Mouse (Mus musculus) stomach, postnatal 0 days (tissue): ENCODE data around the gene Bcas3. TPM values are rescaled to one million over a fixed set of nuclear protein-coding genes. Genes with fewer than 3 reads are reported as not detected.

ENCODE experiments used
- ATAC-seq: fragments of 200-750 bp; cut with Nextera tagmentation; 2 replicates; pipeline ENCODE4 v1.8.0; 2017; ENCODE audit not compliant: low FRiP score, low TSS enrichment
- DNase-seq: peaks from one replicate; pipeline ENCODE4 v3.0.0-alpha.2; 2016; ENCODE audit warnings: low spot score
- H3K27ac ChIP-seq: fragments of 300-500 bp; sonication (generic); replicated peaks from 2 replicates; pipeline ENCODE4 v1.5.1; 2014; ENCODE audit warnings: mild to moderate bottlenecking, control low read depth
- H3K27me3 ChIP-seq: fragments of 300-500 bp; sonication (generic); 2 replicates; pipeline ENCODE4 v1.6.1; 2014; ENCODE audit warnings: low read length; ENCODE audit not compliant: control insufficient read depth, insufficient read depth
- H3K36me3 ChIP-seq: fragments of 300-500 bp; sonication (generic); 2 replicates; pipeline ENCODE4 v1.6.1; 2014; ENCODE audit warnings: low read length, mixed read lengths; ENCODE audit not compliant: control insufficient read depth, insufficient read depth
- H3K4me1 ChIP-seq: fragments of 300-500 bp; sonication (generic); replicated peaks from 2 replicates; pipeline ENCODE4 v1.6.1; 2014; ENCODE audit warnings: antibody characterized with exemption; ENCODE audit not compliant: control insufficient read depth, insufficient read depth
- H3K4me2 ChIP-seq: fragments of 300-500 bp; sonication (generic); replicated peaks from 2 replicates; pipeline ENCODE4 v1.6.1; 2014; ENCODE audit warnings: low read depth, mild to moderate bottlenecking, control low read depth, moderate library complexity
- H3K4me3 ChIP-seq: fragments of 300-500 bp; sonication (generic); 2 replicates; pipeline ENCODE4 v1.5.1; 2014; ENCODE audit warnings: low read depth, low read length, control low read depth
- H3K9ac ChIP-seq: fragments of 300-500 bp; sonication (generic); 2 replicates; pipeline ENCODE4 v1.6.1; 2014; ENCODE audit warnings: mild to moderate bottlenecking, low read length, control low read depth, mixed read lengths
- H3K9me3 ChIP-seq: fragments of 300-500 bp; sonication (generic); 2 replicates; pipeline ENCODE4 v1.6.1; 2016; ENCODE audit warnings: low read length; ENCODE audit not compliant: control insufficient read depth
- CTCF ChIP-seq: IDR thresholded peaks from 2 replicates; pipeline ENCODE4 v1.5.1; 2016; ENCODE audit warnings: antibody characterized with exemption, low read depth, mild to moderate bottlenecking, moderate library complexity
- EP300 ChIP-seq: optimal IDR thresholded peaks from 2 replicates; pipeline ENCODE3; 2016; ENCODE audit warnings: antibody characterized with exemption
- WGBS: fragments of 180-500 bp; shearing (Covaris S2); extraction: QIAGEN DNeasy Blood & Tissue Kit; methylation state at CpG from one replicate; pipeline ENCODE4 v1.1.7; 2014; 5-methylcytosine and 5-hydroxymethylcytosine counted together
- polyA plus RNA-seq: library from polyadenylated mRNA; unstranded; fragments of >200 nt; fragmentation: Nextera tagmentation; extraction: Ambion mirVana; gene quantifications from 2 replicates; pipeline ENCODE4 v1.2.1, GENCODE M21; 2015

Gene Bcas3
- polyA plus RNA-seq, 1 experiment from 2014 or later: 16.5 TPM

DNA sequence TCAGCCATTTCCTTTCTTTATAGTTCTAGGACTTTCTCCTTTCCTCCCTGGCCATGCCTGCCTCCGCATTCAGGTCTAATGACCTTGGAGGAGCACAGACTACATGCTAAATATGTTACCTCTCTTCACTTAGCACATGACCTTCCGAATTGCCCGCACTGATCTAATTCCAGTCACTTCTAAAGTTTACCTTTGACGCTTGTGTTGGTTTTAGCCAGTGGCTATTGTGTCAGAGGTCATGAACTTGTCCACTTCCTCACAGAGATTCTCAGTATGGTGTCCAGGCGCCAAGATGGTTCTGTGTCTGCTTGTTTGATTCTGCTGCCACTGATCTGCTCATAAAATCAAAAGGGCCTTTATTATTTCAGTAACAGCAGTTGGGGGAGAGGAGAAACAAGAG is 338.3 kb downstream of the Bcas3 start:
- Histone ChIP-seq H3K27ac (no peak overlapping the region), H3K36me3 (no peaks in the 10 kb centered on the region), H3K27me3 (no peaks in the 10 kb centered on the region), H3K4me2 (no peak overlapping the region), H3K9ac (no peak overlapping the region), H3K4me1 (no peaks in the 10 kb centered on the region), H3K4me3 (no peak overlapping the region), H3K9me3 (no peaks in the 10 kb centered on the region)
- DNase-seq: no peak
- WGBS: 55% methylated on average over 5 of the region's 5 CpGs
- no peak for TF ChIP-seq CTCF
- no peak for TF ChIP-seq EP300
- no peak for ATAC-seq

- Histone ChIP-seq H3K4me3 (no peak overlapping the region), H3K9me3 (no peaks in the 10 kb centered on the region), H3K27me3 (no peaks in the 10 kb centered on the region), H3K4me1 (peaks cover 5% of the 10 kb centered on the region; the same call in 1 of the 2 replicates), H3K9ac (no peak overlapping the region), H3K27ac (peak overlapping the region; percentile 73), H3K36me3 (no peaks in the 10 kb centered on the region), H3K4me2 (0 out of 2 replicates have a peak overlapping the region, but pooled peaks have one; percentile 17)
- TF ChIP-seq EP300 (no peak), CTCF (no peak)
- 50% methylated on average over 16 of the region's 16 CpGs for WGBS
- ATAC-seq (peak; percentile 87), DNase-seq (peak; percentile 85)
Measured at GRCm38 (mm10) chr11:85695614-85696263, 342.8 kb downstream of the Bcas3 start.

GRCm38 (mm10) chr11:85696491-85697398 is 343.8 kb downstream of the Bcas3 start:
- H3K9me3 ChIP-seq: no peaks in the 10 kb centered on the region
- DNase-seq: no peak
- no peaks in the 10 kb centered on the region for H3K36me3 ChIP-seq
- 35% methylated on average over 14 of the region's 14 CpGs for WGBS
- H3K9ac ChIP-seq: no peak overlapping the region
- peak overlapping the region; percentile 73; the same call in 1 of the 2 replicates for H3K27ac ChIP-seq
- H3K4me3 ChIP-seq: no peak overlapping the region
- H3K4me1 ChIP-seq: peaks cover 5% of the 10 kb centered on the region; the same call in 1 of the 2 replicates
- ATAC-seq: no peak
- H3K27me3 ChIP-seq: no peaks in the 10 kb centered on the region
- TF ChIP-seq CTCF (no peak), EP300 (no peak)
- no peak overlapping the region for H3K4me2 ChIP-seq

- peaks cover 5% of the 10 kb centered on the region; the same call in 1 of the 2 replicates for H3K4me1 ChIP-seq
- no peaks in the 10 kb centered on the region for H3K27me3 ChIP-seq
- no peaks in the 10 kb centered on the region for H3K9me3 ChIP-seq
- no peaks in the 10 kb centered on the region for H3K36me3 ChIP-seq
- no peak overlapping the region for H3K4me2 ChIP-seq
- no peak for DNase-seq
- no peak overlapping the region for H3K27ac ChIP-seq
- H3K9ac ChIP-seq: no peak overlapping the region
- H3K4me3 ChIP-seq: no peak overlapping the region
- no peak for ATAC-seq
- no peak for TF ChIP-seq EP300
- no peak for TF ChIP-seq CTCF
- 83% methylated on average over 4 of the region's 4 CpGs for WGBS
Measured at GRCm38 (mm10) chr11:85697468-85697867, 344.5 kb downstream of the Bcas3 start.

DNA sequence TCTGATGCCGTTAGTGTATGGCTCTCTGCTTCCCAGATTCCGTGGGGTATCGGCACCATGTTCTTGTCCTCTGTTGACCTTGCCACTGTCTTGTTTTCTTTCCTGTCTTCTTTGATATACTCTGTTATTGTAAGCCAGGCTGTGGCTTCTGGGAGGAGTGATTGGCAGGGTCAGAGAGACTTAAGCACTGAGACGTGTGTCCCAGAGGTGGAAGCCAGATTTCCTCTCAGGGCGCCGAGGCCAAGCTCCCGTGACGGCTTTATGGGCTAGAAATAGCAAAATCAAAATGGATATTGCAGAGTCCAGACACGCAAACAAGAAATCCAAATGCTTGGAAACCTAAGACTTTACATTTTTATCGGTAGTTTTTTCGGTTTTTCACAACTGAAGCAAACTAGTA is 345.3 kb downstream of the Bcas3 start:
- ATAC-seq (no peak), DNase-seq (no peak)
- WGBS: 85% methylated on average over 11 of the region's 11 CpGs
- Histone ChIP-seq H3K27me3 (no peaks in the 10 kb centered on the region), H3K27ac (no peak overlapping the region), H3K4me3 (no peak overlapping the region), H3K9ac (no peak overlapping the region), H3K4me1 (peaks cover 5% of the 10 kb centered on the region; the same call in 1 of the 2 replicates), H3K9me3 (no peaks in the 10 kb centered on the region), H3K36me3 (no peaks in the 10 kb centered on the region), H3K4me2 (no peak overlapping the region)
- TF ChIP-seq EP300: no peak
